Mouse (Mus musculus) R1 (cell line): Measurements from ENCODE around the gene Spcs3.
"Not testable (repeated sequence)": the region's sequence is repeated elsewhere in the genome, so short reads cannot be mapped to it uniquely, and the experiment has no call there.

Source experiments
- DNase-seq: peaks from one replicate; pipeline ENCODE4 v3.0.0-alpha.2; 2018; ENCODE audit warnings: low read depth, low spot score

Spcs3 gene

GRCm38 (mm10) chr8:54529382-54530296 lies at the start of gene Spcs3, which contains the start of gene Asb5:
Gene Spcs3, minus strand, starts transcription at chr8:54529998.
Gene Asb5, plus strand, starts transcription at chr8:54529580.
- peak; percentile 91 for DNase-seq

- DNase-seq: no peak
Measured at GRCm38 (mm10) chr8:54570618-54571609, 41.1 kb upstream of the Spcs3 start.

GRCm38 (mm10) chr8:54567168-54567567 lies 37.4 kb upstream of the Spcs3 start:
- no peak for DNase-seq

- DNase-seq: no peak
Measured at GRCm38 (mm10) chr8:54565603-54566260, 35.9 kb upstream of the Spcs3 start.

- peak; percentile 13 for DNase-seq
Measured at GRCm38 (mm10) chr8:54565181-54565580, 35.4 kb upstream of the Spcs3 start.

GRCm38 (mm10) chr8:54562137-54562536 lies 32.3 kb upstream of the Spcs3 start:
- DNase-seq: no peak

GRCm38 (mm10) chr8:54554921-54555320 lies 25.1 kb upstream of the Spcs3 start:
- no peak for DNase-seq

- no peak for DNase-seq
Measured at GRCm38 (mm10) chr8:54550026-54550574, 20.3 kb upstream of the Spcs3 start.

GRCm38 (mm10) chr8:54548383-54548782 lies 18.6 kb upstream of the Spcs3 start:
- no peak for DNase-seq

- no peak for DNase-seq
Measured at GRCm38 (mm10) chr8:54541331-54541730, 11.5 kb upstream of the Spcs3 start.

- peak; percentile 10 for DNase-seq
Measured at GRCm38 (mm10) chr8:54537285-54537684, 7.5 kb upstream of the Spcs3 start.

GRCm38 (mm10) chr8:54535172-54535571 lies 5.4 kb upstream of the Spcs3 start:
- no peak for DNase-seq

GRCm38 (mm10) chr8:54528571-54528970 lies 1.2 kb downstream of the Spcs3 start:
- DNase-seq: no peak

GRCm38 (mm10) chr8:54526700-54527099 lies 3.1 kb downstream of the Spcs3 start:
- DNase-seq: no peak

- DNase-seq: peak; percentile 89
Measured at GRCm38 (mm10) chr8:54525606-54526005, 4.2 kb downstream of the Spcs3 start.

- DNase-seq: no peak
Measured at GRCm38 (mm10) chr8:54520516-54520915, 9.3 kb downstream of the Spcs3 start.

GRCm38 (mm10) chr8:54518756-54519460 lies 10.9 kb downstream of the Spcs3 start:
- no peak for DNase-seq

GRCm38 (mm10) chr8:54512200-54512599 lies 17.6 kb downstream of the Spcs3 start:
- not testable (repeated sequence) for DNase-seq

- DNase-seq: no peak
Measured at GRCm38 (mm10) chr8:54511791-54512190, 18.0 kb downstream of the Spcs3 start.

- peak; percentile 31 for DNase-seq
Measured at GRCm38 (mm10) chr8:54509221-54509721, 20.5 kb downstream of the Spcs3 start.
